Mouse (Mus musculus) lung, embryonic 14.5 days (tissue): Measurements from ENCODE around the gene Cer1. TPM values are rescaled to one million over a fixed set of nuclear protein-coding genes. Genes with fewer than 3 reads are reported as not detected.

Experiments
- ATAC-seq: fragments of 200-750 bp; cut with Nextera tagmentation; 2 replicates; pipeline ENCODE4 v1.8.0; 2017; ENCODE audit warnings: mild to moderate bottlenecking, moderate TSS enrichment, moderate library complexity; ENCODE audit not compliant: insufficient read depth
- DNase-seq: peaks from one replicate; pipeline ENCODE4 v3.0.0-alpha.2; 2015
- H3K27ac ChIP-seq: fragments of 300-500 bp; sonication (generic); 2 replicates; pipeline ENCODE4 v1.5.1; 2014; ENCODE audit warnings: low read depth, mild to moderate bottlenecking, moderate library complexity
- H3K27me3 ChIP-seq: fragments of 300-500 bp; sonication (generic); 2 replicates; pipeline ENCODE4 v1.6.1; 2014; ENCODE audit warnings: low read length, control low read depth; ENCODE audit not compliant: insufficient read depth
- H3K36me3 ChIP-seq: fragments of 300-500 bp; sonication (generic); 2 replicates; pipeline ENCODE4 v1.6.1; 2014; ENCODE audit warnings: control low read depth; ENCODE audit not compliant: insufficient read depth
- H3K4me1 ChIP-seq: fragments of 300-500 bp; sonication (generic); 2 replicates; pipeline ENCODE4 v1.6.1; 2014; ENCODE audit warnings: antibody characterized with exemption, control low read depth; ENCODE audit not compliant: insufficient read depth
- H3K4me2 ChIP-seq: fragments of 300-500 bp; sonication (generic); 2 replicates; pipeline ENCODE4 v1.6.1; 2014; ENCODE audit warnings: mild to moderate bottlenecking
- H3K4me3 ChIP-seq: fragments of 300-500 bp; sonication (generic); 2 replicates; pipeline ENCODE4 v1.5.1; 2014; ENCODE audit warnings: low read depth, low read length
- H3K9ac ChIP-seq: fragments of 300-500 bp; sonication (generic); 2 replicates; pipeline ENCODE4 v1.6.1; 2014
- H3K9me3 ChIP-seq: fragments of 300-500 bp; sonication (generic); 2 replicates; pipeline ENCODE4 v1.6.1; 2016; ENCODE audit warnings: low read depth, low read length, control low read depth
- CTCF ChIP-seq: IDR thresholded peaks from 2 replicates; pipeline ENCODE4 v1.5.1; 2016; ENCODE audit warnings: antibody characterized with exemption, low read depth
- WGBS: fragments of 180-500 bp; shearing (Covaris S2); extraction: QIAGEN DNeasy Blood & Tissue Kit; methylation state at CpG from one replicate; pipeline ENCODE4 v1.1.7; 2014; 5-methylcytosine and 5-hydroxymethylcytosine counted together
- polyA plus RNA-seq: library from polyadenylated mRNA; unstranded; fragments of >200 nt; fragmentation: Nextera tagmentation; extraction: Ambion mirVana; gene quantifications from 2 replicates; pipeline ENCODE4 v1.2.1, GENCODE M21; 2014

Cer1 gene
- polyA plus RNA-seq, 1 experiment from 2014 or later, result 3.1 TPM

- DNase-seq, result no peak
- Histone ChIP-seq H3K27me3 (no peaks in the 10 kb centered on the region), H3K27ac (no peak overlapping the region), H3K9me3 (no peaks in the 10 kb centered on the region), H3K9ac (no peak overlapping the region), H3K36me3 (no peaks in the 10 kb centered on the region), H3K4me2 (no peak overlapping the region), H3K4me1 (peaks cover 12% of the 10 kb centered on the region), H3K4me3 (no peak overlapping the region)
- no peak for TF ChIP-seq CTCF
- 54% methylated on average over 4 of the region's 4 CpGs for WGBS
- ATAC-seq, result no peak
Measured at GRCm38 (mm10) chr4:82875532-82875931, 9.4 kb downstream of the Cer1 start.

GRCm38 (mm10) chr4:82874791-82875190 is 10.2 kb downstream of the Cer1 start:
- DNase-seq, result no peak
- no peak overlapping the region for H3K4me3 ChIP-seq
- H3K36me3 ChIP-seq, result no peaks in the 10 kb centered on the region
- H3K27ac ChIP-seq, result no peak overlapping the region
- no peaks in the 10 kb centered on the region for H3K9me3 ChIP-seq
- H3K27me3 ChIP-seq, result no peaks in the 10 kb centered on the region
- H3K4me1 ChIP-seq, result peaks cover 12% of the 10 kb centered on the region
- no peak overlapping the region for H3K4me2 ChIP-seq
- ATAC-seq, result no peak
- H3K9ac ChIP-seq, result no peak overlapping the region
- no peak for TF ChIP-seq CTCF
- 73% methylated on average over 4 of the region's 4 CpGs for WGBS

GRCm38 (mm10) chr4:82872548-82872947 is 12.4 kb downstream of the Cer1 start:
- ATAC-seq, result peak; percentile 71
- H3K4me3 ChIP-seq, result no peak overlapping the region
- H3K27me3 ChIP-seq, result no peaks in the 10 kb centered on the region
- no peaks in the 10 kb centered on the region for H3K36me3 ChIP-seq
- TF ChIP-seq CTCF, result no peak
- H3K9me3 ChIP-seq, result no peaks in the 10 kb centered on the region
- H3K27ac ChIP-seq, result peak overlapping the region; percentile 47; the same call in 1 of the 2 replicates
- no peak overlapping the region for H3K9ac ChIP-seq
- WGBS, result 43% methylated on average over 4 of the region's 4 CpGs
- peaks cover 7% of the 10 kb centered on the region; the same call in 1 of the 2 replicates for H3K4me1 ChIP-seq
- peak; percentile 55 for DNase-seq
- H3K4me2 ChIP-seq, result no peak overlapping the region

GRCm38 (mm10) chr4:82872121-82872520 is 12.8 kb downstream of the Cer1 start:
- Histone ChIP-seq H3K4me3 (no peak overlapping the region), H3K27ac (peak overlapping the region; percentile 47; the same call in 1 of the 2 replicates), H3K4me2 (0 out of 2 replicates have a peak overlapping the region, but pooled peaks have one; percentile 16), H3K9ac (no peak overlapping the region), H3K36me3 (no peaks in the 10 kb centered on the region), H3K9me3 (no peaks in the 10 kb centered on the region), H3K27me3 (no peaks in the 10 kb centered on the region), H3K4me1 (peaks cover 7% of the 10 kb centered on the region; the same call in 1 of the 2 replicates)
- DNase-seq, result peak; percentile 36
- ATAC-seq, result peak; percentile 49; the same call in 1 of the 2 replicates
- no peak for TF ChIP-seq CTCF
- 18% methylated on average over 6 of the region's 6 CpGs for WGBS

- H3K4me2 ChIP-seq, result no peak overlapping the region
- no peaks in the 10 kb centered on the region for H3K9me3 ChIP-seq
- H3K27ac ChIP-seq, result no peak overlapping the region
- DNase-seq, result no peak
- H3K4me3 ChIP-seq, result no peak overlapping the region
- H3K27me3 ChIP-seq, result no peaks in the 10 kb centered on the region
- H3K4me1 ChIP-seq, result peaks cover 7% of the 10 kb centered on the region; the same call in 1 of the 2 replicates
- no peak for TF ChIP-seq CTCF
- no peak for ATAC-seq
- H3K36me3 ChIP-seq, result no peaks in the 10 kb centered on the region
- WGBS, result 63% methylated on average over 6 of the region's 6 CpGs
- H3K9ac ChIP-seq, result no peak overlapping the region
Measured at GRCm38 (mm10) chr4:82870931-82871330, 14.0 kb downstream of the Cer1 start.

- no peak for ATAC-seq
- WGBS, result 71% methylated on average over 5 of the region's 5 CpGs
- H3K9me3 ChIP-seq, result no peaks in the 10 kb centered on the region
Measured at GRCm38 (mm10) chr4:82867731-82868445, 17.1 kb downstream of the Cer1 start.

GRCm38 (mm10) chr4:82867111-82867510 is 17.8 kb downstream of the Cer1 start:
- 62% methylated on average over 4 of the region's 4 CpGs for WGBS
- no peaks in the 10 kb centered on the region for H3K36me3 ChIP-seq
- DNase-seq (no peak), ATAC-seq (no peak)
- H3K4me2 ChIP-seq, result no peak overlapping the region
- H3K27ac ChIP-seq, result no peak overlapping the region
- H3K27me3 ChIP-seq, result no peaks in the 10 kb centered on the region
- H3K4me3 ChIP-seq, result no peak overlapping the region
- H3K9ac ChIP-seq, result no peak overlapping the region
- no peaks in the 10 kb centered on the region for H3K9me3 ChIP-seq
- H3K4me1 ChIP-seq, result 0 out of 2 replicates have a peak, but pooled peaks cover 2% of the 10 kb centered on the region
- TF ChIP-seq CTCF, result no peak

More at GRCm38 (mm10) chr4:82867731-82868445, 17.1 kb downstream of the Cer1 start:
- no peak overlapping the region for H3K4me3 ChIP-seq
- H3K27ac ChIP-seq, result no peak overlapping the region
- H3K36me3 ChIP-seq, result no peaks in the 10 kb centered on the region
- H3K27me3 ChIP-seq, result no peaks in the 10 kb centered on the region
- H3K4me1 ChIP-seq, result peaks cover 5% of the 10 kb centered on the region; the same call in 1 of the 2 replicates
- no peak overlapping the region for H3K9ac ChIP-seq
- no peak for DNase-seq
- no peak for TF ChIP-seq CTCF
- H3K4me2 ChIP-seq, result no peak overlapping the region
